Mouse (Mus musculus) liver, embryonic 13.5 days (tissue): ENCODE results near the gene Crybg1. TPM values are rescaled to one million over a fixed set of nuclear protein-coding genes. Genes with fewer than 3 reads are reported as not detected.
A peak's percentile ranks its signal among the peaks of the same experiment; 100 is the strongest.

Experiments
- ATAC-seq: fragments of 200-750 bp; cut with Nextera tagmentation; 2 replicates; pipeline ENCODE4 v1.8.0; 2017; ENCODE audit warnings: low read depth, mild to moderate bottlenecking, moderate number of reproducible peaks, moderate library complexity
- DNase-seq: peaks from one replicate; pipeline ENCODE4 v3.0.0; 2022
- H3K27ac ChIP-seq: fragments of 300-500 bp; sonication (generic); 2 replicates; pipeline ENCODE4 v1.5.1; 2015; ENCODE audit warnings: moderate library complexity, mild to moderate bottlenecking, inconsistent platforms
- H3K27me3 ChIP-seq: fragments of 300-500 bp; sonication (generic); 2 replicates; pipeline ENCODE4 v1.6.1; 2015; ENCODE audit warnings: mild to moderate bottlenecking, inconsistent platforms
- H3K36me3 ChIP-seq: fragments of 300-500 bp; sonication (generic); 2 replicates; pipeline ENCODE4 v1.6.1; 2015; ENCODE audit warnings: mild to moderate bottlenecking, inconsistent platforms
- H3K4me1 ChIP-seq: fragments of 300-500 bp; sonication (generic); replicated peaks from 2 replicates; pipeline ENCODE4 v1.6.1; 2015; ENCODE audit warnings: inconsistent platforms
- H3K4me2 ChIP-seq: fragments of 300-500 bp; sonication (generic); 2 replicates; pipeline ENCODE4 v1.6.1; 2015; ENCODE audit warnings: inconsistent platforms, mild to moderate bottlenecking, moderate library complexity
- H3K4me3 ChIP-seq: fragments of 300-500 bp; sonication (generic); replicated peaks from 2 replicates; pipeline ENCODE4 v1.5.1; 2015; ENCODE audit warnings: mild to moderate bottlenecking, inconsistent platforms
- H3K9ac ChIP-seq: fragments of 300-500 bp; sonication (generic); 2 replicates; pipeline ENCODE4 v1.6.1; 2015; ENCODE audit warnings: mild to moderate bottlenecking, inconsistent platforms
- H3K9me3 ChIP-seq: fragments of 300-500 bp; sonication (generic); replicated peaks from 2 replicates; pipeline ENCODE4 v1.6.1; 2016; ENCODE audit warnings: inconsistent platforms
- WGBS: fragments of 180-500 bp; shearing (Covaris S2); methylation state at CpG from one replicate; pipeline ENCODE4 v1.1.7; 2015; ENCODE audit not compliant: insufficient replicate concordance; 5-methylcytosine and 5-hydroxymethylcytosine counted together
- polyA plus RNA-seq: library from polyadenylated mRNA; unstranded; fragments of >200 nt; fragmentation: Nextera tagmentation; extraction: Ambion mirVana; gene quantifications from 2 replicates; pipeline ENCODE4 v1.2.1, GENCODE M21; 2015

Crybg1 gene
- polyA plus RNA-seq, 1 experiment from 2014 or later, result 0.24 TPM

GRCm38 (mm10) chr10:44005677-44006641, 142.7 kb downstream of the Crybg1 start:
- no peak for ATAC-seq
- H3K4me1 ChIP-seq, result peaks cover 23% of the 10 kb centered on the region
- peak overlapping the region; percentile 42 for H3K4me3 ChIP-seq
- WGBS, result 4% methylated on average over 40 of the region's 40 CpGs
- no peak overlapping the region for H3K9ac ChIP-seq
- DNase-seq, result no peak
- no peaks in the 10 kb centered on the region for H3K9me3 ChIP-seq
- H3K27ac ChIP-seq, result no peak overlapping the region
- H3K36me3 ChIP-seq, result no peaks in the 10 kb centered on the region
- peaks cover 84% of the 10 kb centered on the region for H3K27me3 ChIP-seq
- H3K4me2 ChIP-seq, result peak overlapping the region; percentile 60

GRCm38 (mm10) chr10:44004221-44004751, 144.4 kb downstream of the Crybg1 start:
- H3K4me2 ChIP-seq, result peak overlapping the region; percentile 72
- no peaks in the 10 kb centered on the region for H3K36me3 ChIP-seq
- H3K4me1 ChIP-seq, result peaks cover 29% of the 10 kb centered on the region
- WGBS, result 4% methylated on average over 33 of the region's 33 CpGs
- H3K9me3 ChIP-seq, result no peaks in the 10 kb centered on the region
- peak overlapping the region; percentile 70 for H3K4me3 ChIP-seq
- DNase-seq (no peak), ATAC-seq (no peak)
- H3K9ac ChIP-seq, result peak overlapping the region; percentile 54; the same call in 1 of the 2 replicates
- H3K27ac ChIP-seq, result no peak overlapping the region
- H3K27me3 ChIP-seq, result peaks cover 88% of the 10 kb centered on the region

GRCm38 (mm10) chr10:44003551-44004151, 145.0 kb downstream of the Crybg1 start:
- Histone ChIP-seq H3K4me3 (peak overlapping the region; percentile 70), H3K36me3 (no peaks in the 10 kb centered on the region), H3K27me3 (peaks cover 83% of the 10 kb centered on the region), H3K4me2 (peak overlapping the region; percentile 72), H3K9ac (peak overlapping the region; percentile 54), H3K27ac (no peak overlapping the region), H3K9me3 (no peaks in the 10 kb centered on the region), H3K4me1 (peaks cover 35% of the 10 kb centered on the region)
- ATAC-seq (no peak), DNase-seq (no peak)
- under 1% methylated on average over 68 of the region's 68 CpGs for WGBS

DNA sequence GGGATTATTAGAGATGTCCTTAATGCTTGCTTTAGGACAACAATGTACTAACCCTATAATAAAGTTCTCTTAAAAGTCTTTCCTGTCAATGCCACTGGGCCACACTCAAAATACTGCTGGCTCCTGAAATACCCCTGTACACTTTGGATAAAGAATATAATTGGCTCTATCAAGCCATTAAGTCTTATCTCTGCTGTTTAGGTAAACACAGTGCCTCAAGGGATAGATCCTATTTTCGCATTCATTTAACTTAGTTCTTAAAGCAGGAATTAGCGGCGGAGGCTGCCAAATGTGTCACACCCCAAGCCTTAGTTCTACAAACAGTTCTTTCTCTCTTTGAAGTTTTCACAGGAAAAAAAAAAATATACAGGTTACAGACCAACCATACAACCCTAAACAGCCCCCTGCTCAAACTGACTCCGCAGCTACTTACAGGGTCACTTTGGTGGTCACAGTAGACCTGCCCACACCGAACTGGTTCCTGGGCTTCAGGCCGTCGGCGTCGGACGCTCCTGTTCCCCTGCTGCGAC, 145.6 kb downstream of the Crybg1 start:
- Histone ChIP-seq H3K4me2 (peak overlapping the region; percentile 72), H3K9ac (peak overlapping the region; percentile 54), H3K36me3 (no peaks in the 10 kb centered on the region), H3K4me1 (peaks cover 40% of the 10 kb centered on the region), H3K4me3 (peak overlapping the region; percentile 70), H3K27me3 (peaks cover 77% of the 10 kb centered on the region), H3K27ac (no peak overlapping the region), H3K9me3 (no peaks in the 10 kb centered on the region)
- 3% methylated on average over 11 of the region's 11 CpGs for WGBS
- ATAC-seq, result no peak
- DNase-seq, result no peak

DNA sequence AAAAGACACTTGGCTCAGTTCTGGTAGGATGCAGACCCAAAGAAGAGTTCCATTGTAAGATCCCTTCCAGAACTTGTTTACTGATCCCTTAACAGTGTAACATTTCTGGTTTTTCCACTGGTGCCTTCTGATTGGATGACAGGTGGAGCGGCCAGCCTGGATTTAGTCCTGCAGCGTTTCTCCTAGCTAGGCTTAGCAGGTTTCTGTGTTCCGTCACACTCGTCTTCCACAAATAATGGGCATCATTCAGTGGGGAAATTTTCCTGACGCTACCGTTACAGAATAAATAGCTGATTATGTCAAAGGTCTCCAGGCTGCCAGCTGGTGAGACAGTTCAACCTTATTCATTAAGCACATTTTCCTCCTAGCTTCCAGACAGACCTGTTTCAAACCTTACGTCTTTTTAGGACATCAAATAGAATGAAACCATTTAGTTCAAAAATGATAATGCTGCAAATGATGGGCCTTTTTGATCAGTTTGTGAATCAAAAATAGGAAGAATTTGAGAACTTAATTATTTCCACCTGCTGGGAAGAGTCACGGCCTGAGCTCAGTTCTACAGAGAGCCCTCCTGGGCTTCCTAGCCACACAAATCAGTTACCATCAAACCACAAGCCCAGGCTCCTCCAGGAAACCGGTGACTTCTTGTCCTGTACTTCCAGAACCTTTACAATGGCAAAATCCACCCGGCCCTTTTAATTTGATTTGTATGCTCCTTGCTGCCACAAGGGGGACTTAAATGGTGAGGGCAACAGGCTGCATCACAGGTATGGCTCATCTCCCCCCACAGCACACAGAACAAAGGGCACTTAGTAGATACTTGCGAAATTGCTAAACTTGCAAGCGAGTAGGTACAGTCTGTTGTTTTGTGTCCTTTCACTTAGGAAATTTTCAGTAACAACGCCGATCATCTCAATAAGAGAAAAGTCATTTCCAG, 146.4 kb downstream of the Crybg1 start:
- Histone ChIP-seq H3K27ac (no peak overlapping the region), H3K9me3 (no peaks in the 10 kb centered on the region), H3K4me2 (peak overlapping the region; percentile 72; the same call in 1 of the 2 replicates), H3K4me3 (peak overlapping the region; percentile 70), H3K27me3 (peaks cover 69% of the 10 kb centered on the region), H3K4me1 (peaks cover 46% of the 10 kb centered on the region), H3K36me3 (no peaks in the 10 kb centered on the region), H3K9ac (no peak overlapping the region)
- 29% methylated on average over 14 of the region's 14 CpGs for WGBS
- ATAC-seq (0 out of 2 replicates have a peak, but pooled peaks have one; percentile 32), DNase-seq (no peak)

DNA sequence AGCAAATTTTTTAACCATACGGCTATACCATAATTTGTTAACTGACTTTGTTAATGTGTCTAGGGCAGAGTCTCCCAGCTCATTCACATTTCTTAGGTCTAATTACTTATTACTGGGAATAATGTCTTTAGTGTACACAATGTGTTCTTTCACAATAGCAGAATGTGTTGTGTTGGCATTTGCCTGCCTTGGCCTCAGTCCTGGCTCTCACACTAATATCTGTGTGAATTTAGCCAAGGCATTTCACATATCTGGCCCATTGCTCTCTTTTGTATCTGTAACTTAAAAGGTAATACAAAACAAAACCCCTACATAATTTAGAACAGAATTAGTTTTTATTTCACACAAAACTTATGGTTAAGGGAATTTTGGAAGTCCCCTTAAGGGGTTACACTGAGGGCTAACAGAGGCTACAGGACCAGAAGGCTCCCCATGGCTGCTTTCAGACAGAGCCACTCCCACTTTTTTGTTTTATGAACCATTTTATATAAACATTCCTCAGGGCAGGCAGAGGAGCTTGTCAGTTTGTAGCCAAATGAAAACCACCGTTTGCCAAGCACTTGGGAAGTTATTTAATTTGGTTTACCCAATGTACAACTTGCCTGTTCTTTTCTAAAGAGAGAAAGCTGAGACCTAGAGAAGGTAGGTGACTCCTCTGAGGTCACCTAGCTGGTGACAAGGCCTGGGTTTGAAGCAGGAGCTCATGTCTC, 148.3 kb downstream of the Crybg1 start:
- H3K4me2 ChIP-seq, result no peak overlapping the region
- H3K36me3 ChIP-seq, result no peaks in the 10 kb centered on the region
- H3K4me3 ChIP-seq, result no peak overlapping the region
- DNase-seq (no peak), ATAC-seq (no peak)
- no peak overlapping the region for H3K27ac ChIP-seq
- H3K4me1 ChIP-seq, result peaks cover 42% of the 10 kb centered on the region
- no peaks in the 10 kb centered on the region for H3K9me3 ChIP-seq
- 58% methylated on average over 2 of the region's 2 CpGs for WGBS
- no peak overlapping the region for H3K9ac ChIP-seq
- H3K27me3 ChIP-seq, result peaks cover 50% of the 10 kb centered on the region

- Histone ChIP-seq H3K27ac (no peak overlapping the region), H3K4me3 (no peak overlapping the region), H3K9ac (no peak overlapping the region), H3K4me2 (0 out of 2 replicates have a peak overlapping the region, but pooled peaks have one; percentile 6), H3K36me3 (no peaks in the 10 kb centered on the region), H3K9me3 (no peaks in the 10 kb centered on the region), H3K27me3 (peaks cover 33% of the 10 kb centered on the region), H3K4me1 (peaks cover 34% of the 10 kb centered on the region)
- peak; percentile 83 for ATAC-seq
- no peak for DNase-seq
- 45% methylated on average over 8 of the region's 8 CpGs for WGBS
These were observed 150.1 kb downstream of the Crybg1 start for GRCm38 (mm10) chr10:43998503-43999082.

GRCm38 (mm10) chr10:43998023-43998422, 150.6 kb downstream of the Crybg1 start:
- H3K9me3 ChIP-seq, result no peaks in the 10 kb centered on the region
- H3K27me3 ChIP-seq, result peaks cover 27% of the 10 kb centered on the region
- H3K4me2 ChIP-seq, result no peak overlapping the region
- no peaks in the 10 kb centered on the region for H3K36me3 ChIP-seq
- no peak for ATAC-seq
- H3K9ac ChIP-seq, result no peak overlapping the region
- WGBS, result 60% methylated on average over 9 of the region's 9 CpGs
- no peak overlapping the region for H3K27ac ChIP-seq
- H3K4me3 ChIP-seq, result no peak overlapping the region
- peaks cover 29% of the 10 kb centered on the region for H3K4me1 ChIP-seq
- no peak for DNase-seq

- H3K9ac ChIP-seq, result no peak overlapping the region
- 68% methylated on average over 10 of the region's 10 CpGs for WGBS
- no peaks in the 10 kb centered on the region for H3K36me3 ChIP-seq
- DNase-seq (no peak), ATAC-seq (no peak)
- H3K27ac ChIP-seq, result no peak overlapping the region
- peaks cover 19% of the 10 kb centered on the region for H3K27me3 ChIP-seq
- H3K4me3 ChIP-seq, result no peak overlapping the region
- no peaks in the 10 kb centered on the region for H3K9me3 ChIP-seq
- no peak overlapping the region for H3K4me2 ChIP-seq
- H3K4me1 ChIP-seq, result peaks cover 27% of the 10 kb centered on the region
These were observed 151.4 kb downstream of the Crybg1 start for GRCm38 (mm10) chr10:43997276-43997675.
